Mouse (Mus musculus) adipose tissue, adult 10 weeks (tissue): ENCODE data around the gene Dpp9. TPM values are rescaled to one million over a fixed set of nuclear protein-coding genes. Genes with fewer than 3 reads are reported as not detected.

Experiments used
- polyA plus RNA-seq: library from polyadenylated mRNA; stranded (reverse); fragments of 350-450 nt; fragmentation: Illumina TruSeq; extraction: RNeasy Lipid Tissue Mini Kit (QIAGEN cat#74804); gene quantifications from one replicate; pipeline ENCODE4 v1.2.3, GENCODE M21; 2014; ENCODE audit warnings: low read depth, low replicate concordance

Dpp9 gene
- polyA plus RNA-seq = 24.6 TPM

DNA sequence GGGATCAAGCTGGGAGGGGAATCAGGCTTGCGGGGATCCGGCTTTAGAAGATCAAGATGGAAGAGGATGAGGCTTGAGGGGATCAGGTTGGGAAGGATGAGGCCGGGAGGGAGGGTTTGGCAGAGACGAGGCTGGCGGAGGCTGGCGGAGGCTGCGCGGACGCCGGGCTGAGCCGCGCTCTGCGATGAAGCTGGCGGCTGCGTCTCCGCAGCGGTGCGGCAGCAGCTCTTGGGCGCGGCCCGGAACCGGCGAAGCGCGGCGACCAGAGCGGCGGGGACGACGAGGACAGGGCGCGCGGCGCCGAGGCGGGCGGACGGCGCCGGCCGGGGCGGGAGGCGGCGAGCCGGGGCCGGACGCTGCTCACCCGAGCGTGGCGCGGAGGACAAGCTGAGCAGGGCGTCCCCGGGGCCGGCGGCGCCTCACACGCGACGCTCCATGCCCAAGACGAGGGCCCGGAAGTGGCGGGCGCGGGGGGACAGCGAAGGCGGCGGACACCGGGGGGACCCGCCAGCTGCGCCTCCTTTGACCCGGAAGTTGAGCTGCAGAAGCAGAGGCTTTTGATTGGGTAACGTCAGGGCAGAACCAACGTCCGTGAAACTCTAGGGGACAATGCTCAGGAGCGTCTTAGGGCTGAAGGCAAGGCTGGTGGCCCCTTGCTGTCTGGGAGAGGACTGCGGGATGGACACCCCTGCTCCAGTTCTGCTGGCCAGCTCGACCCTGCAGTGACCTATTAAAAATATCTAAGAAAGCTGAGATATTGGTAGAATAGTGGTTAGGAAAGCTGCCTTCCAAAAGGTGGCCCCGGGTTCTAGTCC lies at the start of gene Dpp9:
Dpp9 (minus strand) TSS at position 529 of the 815 bp plus-strand sequence.

DNA sequence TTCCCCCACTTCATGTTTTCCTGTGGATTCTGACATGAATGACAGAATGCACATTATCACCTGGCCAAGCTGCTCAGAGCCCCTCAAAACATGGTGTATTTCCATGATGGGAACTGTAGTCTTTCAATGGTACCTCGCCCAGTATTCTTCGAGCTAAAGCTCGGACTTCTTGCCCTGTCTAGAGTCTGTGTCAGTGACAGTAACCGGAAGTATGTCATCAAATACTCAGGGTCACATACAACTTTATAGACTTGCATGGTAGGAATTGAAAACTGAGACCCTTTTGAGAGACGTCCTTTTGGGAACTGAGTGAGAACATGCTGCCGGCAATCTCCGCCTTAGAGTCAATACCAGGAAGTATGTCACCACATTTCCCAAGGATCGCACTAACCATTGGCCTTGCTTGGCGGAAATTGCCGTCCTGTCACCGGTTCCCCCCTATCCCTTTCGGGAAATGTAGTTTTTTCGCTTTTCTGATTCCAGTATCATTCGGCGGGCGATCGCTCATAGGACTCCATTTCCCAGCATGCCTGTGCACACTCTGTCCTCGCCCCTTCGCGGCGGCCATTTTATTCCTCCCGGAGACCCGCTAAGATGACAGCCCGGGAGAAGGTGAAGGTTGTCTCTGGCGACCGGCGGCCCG lies 37.7 kb upstream of the Dpp9 start, which contains the start of gene Fem1a:
Fem1a (plus strand) TSS at position 572 of the 643 bp plus-strand sequence.

DNA sequence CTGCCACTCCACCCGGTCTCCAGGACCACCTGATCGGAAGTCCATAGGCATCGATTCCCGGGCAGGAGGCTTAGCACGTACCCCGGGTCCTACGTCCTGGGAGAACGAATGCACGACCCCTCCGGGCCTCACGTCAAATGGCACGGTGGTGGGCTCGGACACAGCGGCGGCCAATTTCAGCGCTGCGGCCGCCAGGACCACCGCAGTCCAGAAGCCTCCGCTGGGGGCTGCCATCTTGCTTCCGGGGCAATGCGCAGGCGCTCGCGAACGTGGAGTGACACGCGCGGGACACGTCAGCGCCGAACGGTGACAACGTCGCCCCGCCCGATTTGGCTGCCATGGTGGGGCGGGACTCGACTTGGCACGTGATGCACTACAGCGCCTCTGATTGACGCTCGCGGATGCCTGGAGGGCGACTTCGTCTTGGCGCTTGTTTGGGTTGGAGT lies 35.0 kb downstream of the Dpp9 start, which contains the start of gene Mydgf:
Mydgf (minus strand) TSS at position 263 of the 446 bp plus-strand sequence.

DNA sequence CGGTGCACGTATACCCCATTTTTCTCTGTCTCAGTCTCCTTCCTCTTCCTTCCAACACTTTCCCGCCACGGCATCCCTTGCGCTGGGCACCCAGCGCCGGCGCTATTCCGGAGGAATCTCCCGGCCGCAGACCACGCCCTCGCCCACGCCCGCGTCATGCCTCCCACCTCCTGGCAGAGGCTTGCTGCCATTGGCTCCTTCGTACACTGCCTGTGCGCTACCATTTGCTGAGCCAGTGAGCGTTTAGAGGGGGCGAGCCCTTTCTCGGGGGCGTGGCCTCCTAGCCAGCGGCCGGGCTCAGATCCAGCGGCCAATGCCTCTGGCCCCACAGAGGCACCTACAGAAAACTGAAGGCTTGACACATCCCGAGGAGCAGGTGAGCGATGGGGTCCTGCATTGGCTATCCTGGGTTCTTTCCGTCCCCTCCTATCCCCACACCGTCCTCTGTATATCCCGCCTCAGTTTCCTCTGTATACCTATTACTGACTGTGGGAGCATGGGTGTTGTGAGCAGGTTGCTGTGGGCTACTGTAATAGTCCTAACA lies 56.4 kb downstream of the Dpp9 start, which contains the start of gene Tnfaip8l1:
Tnfaip8l1 (plus strand) TSS at position 247 of the 544 bp plus-strand sequence.

DNA sequence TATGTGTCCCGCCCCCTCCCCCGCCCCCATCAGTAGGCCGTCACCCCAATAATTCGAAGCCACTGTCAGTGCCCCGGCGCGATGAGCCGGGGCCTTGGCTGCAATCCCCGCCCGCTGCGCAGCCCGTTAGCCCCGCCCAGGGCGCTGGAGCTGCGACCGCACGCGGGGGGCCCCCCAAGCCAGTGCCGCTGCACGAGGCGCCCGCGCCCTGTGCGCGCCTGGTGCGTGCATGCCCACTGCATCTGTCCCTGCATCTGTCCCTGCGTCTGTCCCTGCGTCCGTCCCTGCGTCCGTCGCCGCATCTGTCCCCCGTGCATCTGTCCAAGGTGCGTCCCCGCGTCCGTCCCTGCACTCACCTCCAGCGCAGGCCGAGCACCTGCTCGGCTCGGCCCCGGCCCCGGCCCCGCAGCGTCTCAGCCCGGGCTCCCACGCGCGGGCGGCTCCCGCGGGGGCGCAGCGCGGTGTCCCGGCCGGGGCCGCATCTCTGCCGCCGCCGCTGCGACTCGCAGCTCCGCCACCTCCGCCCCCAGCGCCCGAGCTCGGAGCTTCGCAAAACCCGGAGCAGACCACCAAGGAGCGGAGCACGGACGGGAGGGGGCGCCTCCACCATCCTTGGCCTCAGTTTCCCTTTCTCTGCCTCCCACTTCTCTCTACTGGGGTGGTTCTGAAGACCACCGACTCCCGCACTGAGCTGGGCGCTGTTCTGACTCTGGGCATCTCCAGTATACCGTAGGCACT lies 78.7 kb downstream of the Dpp9 start, which contains the start of gene Sema6b:
Sema6b (minus strand) TSS at position 486 of the 738 bp plus-strand sequence.

Other genes starting within 250 kb of the Dpp9 start
- 2.6 TPM for gene Shd, start 248.4 kb downstream of the Dpp9 start, polyA plus RNA-seq
- not detected for gene Fsd1, start 232.4 kb downstream of the Dpp9 start, polyA plus RNA-seq
- 51.0 TPM for gene Stap2, start 213.3 kb downstream of the Dpp9 start, polyA plus RNA-seq
- 53.2 TPM for gene Mpnd, start 213.2 kb downstream of the Dpp9 start, polyA plus RNA-seq
- 43.8 TPM for gene Sh3gl1, start 182.3 kb downstream of the Dpp9 start, polyA plus RNA-seq
- 4.7 TPM for gene Chaf1a, start 178.5 kb downstream of the Dpp9 start, polyA plus RNA-seq
- gene Ubxn6, start 143.9 kb downstream of the Dpp9 start, polyA plus RNA-seq = 75.3 TPM
- 58.6 TPM for gene Hdgfl2, start 139.3 kb downstream of the Dpp9 start, polyA plus RNA-seq
- 510 TPM for gene Plin4, start 109.1 kb downstream of the Dpp9 start, polyA plus RNA-seq
- gene Plin5, start 101.3 kb downstream of the Dpp9 start, polyA plus RNA-seq = 10.4 TPM
- 160 TPM for gene Lrg1, start 96.9 kb downstream of the Dpp9 start, polyA plus RNA-seq
- gene Sema6b, start 78.6 kb downstream of the Dpp9 start, polyA plus RNA-seq = 5.5 TPM
- gene Tnfaip8l1, start 56.4 kb downstream of the Dpp9 start, polyA plus RNA-seq = 1.7 TPM
- gene Mydgf, start 35.0 kb downstream of the Dpp9 start, polyA plus RNA-seq = 63.5 TPM
- 14.1 TPM for gene Fem1a, start 37.9 kb upstream of the Dpp9 start, polyA plus RNA-seq
- gene Ticam1, start 57.9 kb upstream of the Dpp9 start, polyA plus RNA-seq = 14.9 TPM
- gene Plin3, start 74.0 kb upstream of the Dpp9 start, polyA plus RNA-seq = 42.2 TPM
- 3.3 TPM for gene Arrdc5, start 81.4 kb upstream of the Dpp9 start, polyA plus RNA-seq
- gene Uhrf1, start 84.4 kb upstream of the Dpp9 start, polyA plus RNA-seq = 6.0 TPM
- 28.3 TPM for gene Kdm4b, start 107.2 kb upstream of the Dpp9 start, polyA plus RNA-seq